Mouse (Mus musculus) lung, embryonic 16.5 days (tissue): ENCODE results near the gene Mapre1. TPM values are rescaled to one million over a fixed set of nuclear protein-coding genes. Genes with fewer than 3 reads are reported as not detected.

ENCODE experiments used
- ATAC-seq: fragments of 200-750 bp; cut with Nextera tagmentation; 2 replicates; pipeline ENCODE4 v1.8.0; 2017; ENCODE audit warnings: low read depth, mild to moderate bottlenecking, moderate library complexity
- H3K27ac ChIP-seq: fragments of 300-500 bp; sonication (generic); 2 replicates; pipeline ENCODE4 v1.5.1; 2014; ENCODE audit warnings: mild to moderate bottlenecking, control low read depth, low read length
- H3K27me3 ChIP-seq: fragments of 300-500 bp; sonication (generic); 2 replicates; pipeline ENCODE4 v1.6.1; 2014; ENCODE audit warnings: low read depth, low read length, mixed read lengths; ENCODE audit not compliant: control insufficient read depth, insufficient read depth
- H3K36me3 ChIP-seq: fragments of 300-500 bp; sonication (generic); 2 replicates; pipeline ENCODE4 v1.6.1; 2014; ENCODE audit warnings: low read length; ENCODE audit not compliant: control insufficient read depth, insufficient read depth
- H3K4me1 ChIP-seq: fragments of 300-500 bp; sonication (generic); replicated peaks from 2 replicates; pipeline ENCODE4 v1.6.1; 2014; ENCODE audit warnings: low read length, mixed read lengths; ENCODE audit not compliant: control insufficient read depth, insufficient read depth
- H3K4me2 ChIP-seq: fragments of 300-500 bp; sonication (generic); 2 replicates; pipeline ENCODE4 v1.6.1; 2014; ENCODE audit warnings: low read depth, low read length, control low read depth
- H3K4me3 ChIP-seq: fragments of 300-500 bp; sonication (generic); 2 replicates; pipeline ENCODE4 v1.5.1; 2014; ENCODE audit warnings: mild to moderate bottlenecking, low read length, control low read depth
- H3K9ac ChIP-seq: fragments of 300-500 bp; sonication (generic); 2 replicates; pipeline ENCODE4 v1.6.1; 2014; ENCODE audit warnings: low read length, control low read depth
- H3K9me3 ChIP-seq: fragments of 300-500 bp; sonication (generic); 2 replicates; pipeline ENCODE4 v1.6.1; 2016; ENCODE audit warnings: low read length; ENCODE audit not compliant: control insufficient read depth
- WGBS: fragments of 180-500 bp; shearing (Covaris S2); extraction: QIAGEN DNeasy Blood & Tissue Kit; methylation state at CpG from one replicate; pipeline ENCODE4 v1.1.7; 2014; 5-methylcytosine and 5-hydroxymethylcytosine counted together
- polyA plus RNA-seq: library from polyadenylated mRNA; unstranded; fragments of >200 nt; fragmentation: Nextera tagmentation; extraction: Ambion mirVana; gene quantifications from 2 replicates; pipeline ENCODE4 v1.2.1, GENCODE M21; 2015

Mapre1 gene
- polyA plus RNA-seq, 1 experiment from 2014 or later = 255 TPM

DNA sequence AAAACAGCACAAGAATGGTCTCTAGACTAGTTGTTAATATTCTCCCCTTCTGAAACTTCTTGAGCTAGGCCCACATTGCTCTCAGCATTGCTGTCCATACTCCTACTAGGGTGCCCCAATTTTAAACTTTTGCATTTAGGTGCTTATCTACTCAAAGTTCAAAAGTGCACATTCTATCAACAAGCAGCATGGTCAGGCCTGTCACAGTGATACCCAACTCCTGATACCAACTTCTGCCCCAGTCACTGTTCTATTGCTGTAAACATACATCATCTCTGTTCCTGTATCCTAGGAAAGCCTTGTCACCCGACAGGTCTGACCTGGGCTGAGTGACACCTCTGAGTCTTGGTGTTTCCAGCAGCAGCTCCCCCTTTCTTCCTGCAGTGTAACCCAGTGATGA lies 18.0 kb upstream of the Mapre1 start:
- no peaks in the 10 kb centered on the region for H3K36me3 ChIP-seq
- no peaks in the 10 kb centered on the region for H3K27me3 ChIP-seq
- no peak for ATAC-seq
- no peaks in the 10 kb centered on the region for H3K4me1 ChIP-seq
- H3K27ac ChIP-seq = no peak overlapping the region
- no peak overlapping the region for H3K4me3 ChIP-seq
- no peak overlapping the region for H3K4me2 ChIP-seq
- H3K9me3 ChIP-seq = no peaks in the 10 kb centered on the region
- WGBS = 45% methylated on average over 1 of the region's 1 CpGs
- no peak overlapping the region for H3K9ac ChIP-seq

DNA sequence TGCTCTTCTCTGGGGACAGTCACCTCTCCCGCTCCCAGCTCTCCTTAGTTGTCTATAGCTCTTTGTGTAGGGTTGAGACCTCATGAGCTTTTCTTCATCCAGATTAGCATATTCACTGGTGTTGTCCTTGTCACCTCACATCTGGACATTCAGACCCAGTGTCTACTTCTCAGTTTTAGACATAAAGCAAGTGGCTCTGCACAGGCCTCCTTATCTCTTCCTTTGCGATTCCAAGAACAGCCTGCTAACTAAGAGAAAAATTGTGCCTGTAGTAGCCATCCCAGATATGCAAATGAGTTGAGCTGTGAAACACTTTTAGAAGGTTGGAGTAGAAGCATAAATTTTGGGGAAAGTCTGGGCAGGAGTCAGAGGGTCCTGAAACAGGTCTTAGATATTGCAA lies 16.6 kb upstream of the Mapre1 start:
- Histone ChIP-seq H3K9me3 (no peaks in the 10 kb centered on the region), H3K4me2 (no peak overlapping the region), H3K4me1 (no peaks in the 10 kb centered on the region), H3K4me3 (no peak overlapping the region), H3K27me3 (no peaks in the 10 kb centered on the region), H3K27ac (no peak overlapping the region), H3K36me3 (no peaks in the 10 kb centered on the region), H3K9ac (no peak overlapping the region)
- no peak for ATAC-seq
- 86% methylated on average over 2 of the region's 2 CpGs for WGBS

DNA sequence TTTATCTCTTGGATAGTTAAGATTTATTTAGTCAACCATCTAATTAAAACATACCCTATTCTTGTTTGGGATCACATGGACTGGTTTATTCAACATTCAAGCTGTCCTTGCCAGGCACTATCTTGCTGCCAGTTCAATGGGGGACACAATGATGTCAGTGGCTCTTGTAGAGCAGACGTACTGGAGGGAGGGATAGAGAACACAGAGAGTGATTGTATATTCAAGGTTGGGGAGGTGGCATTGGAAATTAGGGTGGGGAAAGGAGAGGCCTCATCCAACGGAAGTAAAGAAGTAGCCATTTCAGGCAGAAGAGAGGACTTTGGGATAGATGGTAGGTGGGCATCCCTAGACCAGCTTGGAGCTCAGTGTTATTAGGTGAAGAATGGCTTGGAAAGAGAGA lies 16.2 kb upstream of the Mapre1 start:
- WGBS = 68% methylated on average over 2 of the region's 2 CpGs
- no peaks in the 10 kb centered on the region for H3K27me3 ChIP-seq
- no peak overlapping the region for H3K9ac ChIP-seq
- no peaks in the 10 kb centered on the region for H3K36me3 ChIP-seq
- no peak overlapping the region for H3K27ac ChIP-seq
- no peaks in the 10 kb centered on the region for H3K9me3 ChIP-seq
- no peak overlapping the region for H3K4me3 ChIP-seq
- H3K4me2 ChIP-seq = no peak overlapping the region
- ATAC-seq = no peak
- H3K4me1 ChIP-seq = no peaks in the 10 kb centered on the region

DNA sequence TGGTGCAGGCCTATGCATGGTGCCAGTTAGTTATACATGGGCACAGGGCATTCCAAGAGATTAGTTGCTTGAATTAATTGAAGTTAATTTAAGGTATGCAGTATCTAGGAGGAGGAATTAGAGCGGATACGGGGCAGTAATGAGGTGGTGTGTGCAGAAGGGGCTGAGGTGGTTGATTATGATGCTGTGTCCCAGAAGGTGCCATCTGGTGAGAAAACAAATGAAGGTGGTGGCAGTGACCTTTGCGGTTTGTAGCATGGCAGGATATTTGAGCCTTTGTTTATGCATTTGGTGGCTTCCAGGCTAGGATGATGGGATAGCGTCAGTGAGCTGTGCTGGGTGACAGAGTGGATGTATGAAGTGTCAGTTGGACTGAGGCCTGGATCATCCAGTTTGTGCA lies 15.8 kb upstream of the Mapre1 start:
- H3K4me2 ChIP-seq = no peak overlapping the region
- no peaks in the 10 kb centered on the region for H3K36me3 ChIP-seq
- no peak overlapping the region for H3K4me3 ChIP-seq
- no peak overlapping the region for H3K9ac ChIP-seq
- 74% methylated on average over 4 of the region's 4 CpGs for WGBS
- H3K9me3 ChIP-seq = no peaks in the 10 kb centered on the region
- H3K27ac ChIP-seq = no peak overlapping the region
- ATAC-seq = no peak
- no peaks in the 10 kb centered on the region for H3K27me3 ChIP-seq
- H3K4me1 ChIP-seq = no peaks in the 10 kb centered on the region

DNA sequence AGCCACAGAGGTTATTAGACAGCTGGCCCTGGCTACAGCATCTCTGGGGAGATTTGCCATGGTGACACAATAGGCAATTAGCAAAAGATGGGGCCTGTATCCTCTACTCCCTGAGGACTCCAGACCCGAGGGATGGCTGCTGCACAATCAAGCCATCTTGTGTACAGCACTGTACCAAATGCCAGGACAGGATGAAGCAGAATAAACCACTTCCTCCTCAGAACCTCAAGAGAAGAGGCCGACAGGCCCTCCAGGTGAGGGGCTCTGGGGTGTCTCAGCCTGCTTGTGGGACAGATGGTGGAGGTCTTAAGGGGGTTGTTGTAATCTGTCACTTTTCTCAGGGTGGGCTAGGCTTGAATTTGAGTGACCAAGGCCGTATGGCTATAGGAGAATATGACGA lies 7.0 kb upstream of the Mapre1 start:
- Histone ChIP-seq H3K36me3 (no peaks in the 10 kb centered on the region), H3K27ac (no peak overlapping the region), H3K4me3 (no peak overlapping the region), H3K4me1 (no peaks in the 10 kb centered on the region), H3K9ac (no peak overlapping the region), H3K9me3 (no peaks in the 10 kb centered on the region), H3K4me2 (no peak overlapping the region), H3K27me3 (no peaks in the 10 kb centered on the region)
- ATAC-seq = no peak
- WGBS = 72% methylated on average over 4 of the region's 4 CpGs

DNA sequence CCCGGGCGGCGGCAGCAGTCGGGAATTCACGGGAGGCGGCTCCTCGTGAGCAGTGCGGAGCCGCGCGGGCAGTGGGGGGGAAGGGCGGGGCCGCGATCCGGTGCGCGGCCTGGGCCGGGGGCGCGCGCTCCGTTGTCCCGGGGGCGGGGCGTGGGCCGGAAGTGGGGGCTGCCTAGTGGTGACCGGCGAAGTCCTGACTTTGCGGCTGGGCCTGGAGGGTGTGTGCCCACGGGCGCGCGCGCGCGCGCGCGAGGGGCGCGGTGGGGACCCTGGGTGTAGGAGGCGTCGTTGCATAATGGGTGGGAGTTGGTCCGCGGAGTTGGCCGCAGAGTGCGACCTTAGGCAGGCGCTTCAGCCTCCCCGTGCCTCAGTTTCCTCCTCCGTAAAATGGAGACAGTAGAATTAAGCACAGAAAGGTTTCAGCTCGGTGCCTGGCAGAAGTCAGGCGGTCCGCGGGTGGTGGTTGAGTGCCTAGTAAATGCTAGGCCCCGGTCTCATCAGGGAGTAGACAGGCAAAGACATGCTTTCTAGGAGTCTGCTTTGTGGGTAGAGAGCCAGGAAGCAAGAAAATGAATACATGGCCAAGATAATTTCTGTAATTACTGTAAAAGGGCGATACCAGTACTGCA lies 477 bp downstream of the Mapre1 start:
- H3K4me1 ChIP-seq = peaks cover 18% of the 10 kb centered on the region
- no peaks in the 10 kb centered on the region for H3K9me3 ChIP-seq
- peak overlapping the region; percentile 93 for H3K4me3 ChIP-seq
- peak; percentile 91 for ATAC-seq
- H3K27ac ChIP-seq = peak overlapping the region; percentile 93
- 0% methylated on average over 35 of the region's 56 CpGs for WGBS
- peak overlapping the region; percentile 83 for H3K4me2 ChIP-seq
- no peaks in the 10 kb centered on the region for H3K27me3 ChIP-seq
- H3K9ac ChIP-seq = peak overlapping the region; percentile 96
- peaks cover 3% of the 10 kb centered on the region; the same call in 1 of the 2 replicates for H3K36me3 ChIP-seq

DNA sequence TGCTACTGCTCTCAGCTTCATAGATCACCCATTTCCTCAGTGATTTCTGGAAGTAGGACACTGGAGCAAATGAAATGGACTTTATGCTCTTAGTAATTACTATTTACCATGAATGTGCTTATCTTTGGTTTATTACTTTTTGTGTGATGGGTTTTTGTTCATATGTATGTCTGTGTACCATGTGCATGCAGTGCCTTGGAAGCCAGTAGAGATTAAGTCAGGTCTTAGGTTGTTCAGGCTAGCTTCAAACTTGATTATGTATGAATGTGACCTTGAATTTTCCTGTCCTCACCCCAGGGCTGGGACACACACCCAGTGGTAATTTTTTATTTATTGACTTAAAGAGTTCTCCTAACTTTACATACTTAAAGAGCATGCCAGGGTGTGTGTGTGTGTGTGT lies 6.9 kb downstream of the Mapre1 start:
- Histone ChIP-seq H3K4me2 (no peak overlapping the region), H3K9me3 (no peaks in the 10 kb centered on the region), H3K27ac (no peak overlapping the region), H3K27me3 (no peaks in the 10 kb centered on the region), H3K4me1 (peaks cover 14% of the 10 kb centered on the region), H3K9ac (no peak overlapping the region), H3K4me3 (no peak overlapping the region), H3K36me3 (peaks cover 11% of the 10 kb centered on the region)
- ATAC-seq = no peak

DNA sequence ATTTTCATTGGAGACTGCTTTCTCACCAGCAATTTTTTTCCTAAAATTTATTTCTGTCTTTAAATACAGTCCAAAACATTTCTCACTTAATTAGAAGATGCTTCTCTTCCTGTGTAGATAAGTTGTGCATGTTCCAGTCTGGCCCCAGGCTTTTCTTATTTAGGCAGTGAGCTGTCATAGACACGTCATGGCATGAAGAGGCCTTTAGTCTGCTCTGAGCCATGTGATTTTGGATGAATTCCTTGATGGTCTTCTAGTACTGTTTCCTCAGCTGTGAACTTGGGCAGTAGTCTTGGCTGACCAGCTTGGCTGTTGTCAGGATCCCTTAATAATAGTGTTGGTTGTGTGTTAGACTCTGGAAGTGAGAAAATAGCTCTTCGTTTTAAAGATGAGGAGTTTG lies 9.3 kb downstream of the Mapre1 start:
- H3K4me1 ChIP-seq = peaks cover 8% of the 10 kb centered on the region; the same call in 1 of the 2 replicates
- ATAC-seq = peak; percentile 94
- H3K4me3 ChIP-seq = no peak overlapping the region
- H3K27me3 ChIP-seq = no peaks in the 10 kb centered on the region
- 66% methylated on average over 2 of the region's 2 CpGs for WGBS
- H3K4me2 ChIP-seq = no peak overlapping the region
- no peak overlapping the region for H3K9ac ChIP-seq
- H3K9me3 ChIP-seq = no peaks in the 10 kb centered on the region
- H3K27ac ChIP-seq = no peak overlapping the region
- peaks cover 11% of the 10 kb centered on the region for H3K36me3 ChIP-seq

DNA sequence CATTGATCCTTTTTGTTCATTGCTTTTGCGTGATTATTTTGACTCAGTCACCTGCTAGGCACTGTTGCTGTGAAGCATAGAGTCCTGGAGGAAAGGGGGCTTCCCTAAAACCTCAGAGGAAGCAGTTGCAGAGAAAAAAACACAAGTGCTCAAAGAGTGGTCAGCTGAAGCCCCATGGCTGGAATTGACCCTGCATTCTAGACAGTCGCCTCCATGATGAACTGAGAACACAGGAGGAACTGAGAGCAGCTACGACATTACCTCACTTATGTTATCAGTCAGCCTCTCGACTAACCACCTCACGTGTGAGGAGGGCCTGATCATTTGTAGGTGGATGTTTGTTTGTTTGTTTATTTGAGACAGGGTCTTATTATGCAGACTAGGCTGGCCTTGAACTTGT lies 21.0 kb downstream of the Mapre1 start:
- peaks cover 50% of the 10 kb centered on the region for H3K36me3 ChIP-seq

DNA sequence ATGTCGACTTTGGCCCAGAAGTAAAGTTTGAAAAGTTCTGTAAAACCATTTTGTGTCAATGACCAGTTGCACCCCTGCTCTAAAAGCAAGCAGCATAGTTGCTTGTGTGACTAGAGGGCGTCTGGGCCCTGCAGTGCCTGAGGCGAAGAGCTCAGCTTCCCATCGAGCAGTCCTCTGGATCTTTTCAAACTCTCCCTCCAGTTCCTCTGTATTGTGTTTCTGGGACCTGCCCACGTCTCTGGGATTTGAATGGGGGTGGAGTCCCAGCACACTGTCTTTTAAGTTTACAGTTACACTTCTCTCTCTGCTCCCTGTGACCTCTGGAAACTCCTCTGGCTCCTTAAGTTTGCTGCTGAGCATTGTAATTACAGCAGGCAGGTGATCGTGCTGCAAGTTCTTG lies 26.4 kb downstream of the Mapre1 start:
- Histone ChIP-seq H3K4me1 (no peaks in the 10 kb centered on the region), H3K4me3 (no peak overlapping the region), H3K27me3 (no peaks in the 10 kb centered on the region), H3K36me3 (peaks cover 20% of the 10 kb centered on the region), H3K9me3 (no peaks in the 10 kb centered on the region), H3K27ac (no peak overlapping the region), H3K4me2 (no peak overlapping the region), H3K9ac (no peak overlapping the region)
- WGBS = 66% methylated on average over 6 of the region's 6 CpGs
- ATAC-seq = no peak

More for the DNA sequence above, 21.0 kb downstream of the Mapre1 start:
- no peak for ATAC-seq
- Histone ChIP-seq H3K27me3 (no peaks in the 10 kb centered on the region), H3K4me3 (no peak overlapping the region), H3K9ac (no peak overlapping the region), H3K9me3 (no peaks in the 10 kb centered on the region), H3K4me2 (no peak overlapping the region), H3K4me1 (no peaks in the 10 kb centered on the region), H3K27ac (no peak overlapping the region)
- 86% methylated on average over 5 of the region's 5 CpGs for WGBS
